Mouse (Mus musculus): Measurements from ENCODE around the gene Polrmt.
"Not testable (repeated sequence)": the region's sequence is repeated elsewhere in the genome, so short reads cannot be mapped to it uniquely, and the experiment has no call there.

Gene Polrmt

GRCm38 (mm10) chr10:79774486-79775279, 28.3 kb upstream of the Polrmt start:
- no peak for DNase-seq

GRCm38 (mm10) chr10:79773208-79773607, 26.8 kb upstream of the Polrmt start:
- DNase-seq, result no peak

GRCm38 (mm10) chr10:79772320-79772719, 25.9 kb upstream of the Polrmt start:
- no peak for DNase-seq

GRCm38 (mm10) chr10:79769329-79769728, 22.9 kb upstream of the Polrmt start:
- DNase-seq, result peak; percentile 79

GRCm38 (mm10) chr10:79768400-79768799, 22.0 kb upstream of the Polrmt start:
- peak; percentile 76 to 88 for DNase-seq

GRCm38 (mm10) chr10:79767372-79768244, 21.2 kb upstream of the Polrmt start:
- peak; percentile 90 to 91 for DNase-seq

GRCm38 (mm10) chr10:79766508-79767325, 20.3 kb upstream of the Polrmt start, which contains the start of gene Rnf126:
Gene Rnf126 (minus strand): TSS chr10:79766952.
- DNase-seq, result peak; percentile 100

GRCm38 (mm10) chr10:79766001-79766507, 19.7 kb upstream of the Polrmt start:
- DNase-seq, result peak in 1 of 2 experiments; percentile 39

- DNase-seq, result no peak
These were observed 18.9 kb upstream of the Polrmt start for GRCm38 (mm10) chr10:79765228-79765745.

GRCm38 (mm10) chr10:79764234-79764633, 17.9 kb upstream of the Polrmt start:
- DNase-seq, result no peak

- DNase-seq, result no peak
These were observed 16.5 kb upstream of the Polrmt start for GRCm38 (mm10) chr10:79762875-79763274.

GRCm38 (mm10) chr10:79760603-79761143, 14.3 kb upstream of the Polrmt start:
- DNase-seq, result no peak

- not testable (repeated sequence) for DNase-seq
These were observed 13.3 kb upstream of the Polrmt start for GRCm38 (mm10) chr10:79759675-79760074.

- DNase-seq, result no peak
These were observed 10.3 kb upstream of the Polrmt start for GRCm38 (mm10) chr10:79756660-79757059.

GRCm38 (mm10) chr10:79755854-79756253, 9.5 kb upstream of the Polrmt start:
- DNase-seq, result no peak

- peak; percentile 73 to 82 for DNase-seq
These were observed 8.6 kb upstream of the Polrmt start, which contains the start of gene Fgf22 for GRCm38 (mm10) chr10:79754856-79755516. Gene Fgf22 (plus strand): TSS chr10:79755076.

- DNase-seq, result no peak
These were observed 2.1 kb upstream of the Polrmt start for GRCm38 (mm10) chr10:79748496-79748895.

GRCm38 (mm10) chr10:79746774-79747151, 382 bp upstream of the Polrmt start:
- no peak for DNase-seq

GRCm38 (mm10) chr10:79745411-79745810, 970 bp downstream of the Polrmt start:
- DNase-seq, result peak; percentile 27 to 36

- DNase-seq, result no peak
These were observed 2.6 kb downstream of the Polrmt start for GRCm38 (mm10) chr10:79743650-79744365.

GRCm38 (mm10) chr10:79743161-79743560, 3.2 kb downstream of the Polrmt start:
- no peak for DNase-seq

Data from kidney, adult 8-10 months (tissue).